Mouse (Mus musculus): ENCODE measurements around the gene Rab3c.

Gene Rab3c

DNA sequence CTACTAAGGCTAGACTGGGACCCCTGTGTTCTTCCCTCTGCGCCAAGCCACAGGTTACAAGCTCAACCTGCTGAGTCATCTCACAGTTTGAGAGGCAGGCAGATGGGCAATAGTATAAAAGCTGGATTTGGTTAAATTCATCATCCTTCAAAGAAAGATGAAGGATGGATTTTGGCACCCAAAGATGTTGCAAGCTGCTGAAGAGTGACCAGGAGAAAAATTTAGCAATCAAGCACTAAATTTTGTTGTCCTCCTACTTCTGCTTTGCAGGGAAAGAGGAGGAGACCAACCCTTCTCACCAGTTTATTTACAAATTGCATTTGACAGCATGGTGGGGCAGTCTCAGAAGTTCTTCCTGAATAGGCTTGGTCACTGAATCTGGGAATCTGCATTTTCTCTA, 90.8 kb downstream of the Rab3c start:
- no peak for DNase-seq (ENCODE audit: low spot score)

DNA sequence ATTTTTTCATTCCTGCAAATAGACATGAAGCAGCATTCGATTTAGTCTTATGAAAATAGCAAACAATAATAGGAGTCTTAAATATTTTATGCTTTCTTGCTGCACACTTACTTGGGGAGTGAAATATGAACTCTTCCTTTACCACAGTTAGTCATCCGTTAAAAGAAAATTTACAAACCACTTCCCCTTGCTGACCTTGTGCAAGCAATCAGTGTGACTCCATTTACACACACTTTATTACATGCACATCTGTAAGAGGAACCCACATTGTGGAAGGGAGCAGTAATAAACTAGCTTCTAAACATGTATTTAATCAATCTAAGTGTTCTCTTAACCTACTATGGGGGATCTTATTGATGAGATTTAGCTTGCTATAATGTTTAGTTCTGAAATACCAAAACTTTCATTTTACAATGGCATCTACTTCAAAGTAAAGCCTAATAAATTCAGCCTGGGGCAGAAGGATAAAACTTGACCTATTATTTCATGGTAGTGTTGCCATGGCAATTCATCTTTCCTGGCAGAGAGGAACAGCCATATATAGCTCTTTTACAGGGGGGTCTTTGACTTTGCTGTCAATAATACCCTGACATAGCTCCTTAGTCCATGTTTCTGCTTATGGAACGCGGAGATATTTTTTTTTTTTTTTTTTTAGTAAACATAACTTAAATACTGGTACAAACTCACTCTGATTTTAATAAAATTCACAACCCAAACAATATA, 95.7 kb downstream of the Rab3c start:
- no peak for DNase-seq (ENCODE audit: low spot score)

DNA sequence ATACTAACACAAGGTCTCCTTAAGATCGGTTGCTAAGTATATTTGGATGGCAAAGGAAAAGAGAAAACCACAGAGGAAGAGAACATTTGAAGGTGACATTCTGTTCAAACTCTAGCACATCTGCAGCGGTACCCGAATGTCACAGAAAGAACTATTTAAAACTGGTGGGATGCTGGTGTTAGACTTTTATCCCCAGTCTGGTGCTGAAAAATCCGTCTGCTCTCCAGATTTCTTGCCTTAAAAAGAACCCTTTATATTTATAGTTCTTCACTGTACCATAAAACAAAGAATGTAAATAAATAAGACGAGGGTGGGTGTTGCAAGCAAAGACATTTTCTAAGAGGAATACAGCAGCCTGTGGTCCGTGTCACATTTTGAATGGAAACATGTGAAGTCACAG, 105.1 kb downstream of the Rab3c start:
- no peak for DNase-seq (ENCODE audit: low spot score)

DNA sequence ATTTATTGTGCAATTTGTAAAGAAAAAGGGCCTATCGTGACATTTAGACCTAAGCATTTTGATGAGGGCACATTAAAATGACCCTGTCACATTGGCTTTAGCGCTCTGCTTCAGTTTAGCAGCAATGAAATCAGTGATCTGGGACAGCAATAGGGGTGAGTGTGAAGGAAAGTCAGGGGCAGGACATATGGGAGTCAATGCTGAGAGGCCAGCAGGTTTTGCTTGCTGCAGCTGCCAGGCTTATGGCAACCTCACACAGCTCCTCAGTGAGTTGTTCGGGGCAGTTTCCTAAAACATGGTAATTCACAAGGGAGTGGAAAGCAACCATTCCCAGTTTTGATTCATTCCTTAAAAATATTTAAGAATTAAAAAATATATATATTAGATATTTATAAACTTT, 111.1 kb downstream of the Rab3c start:
- DNase-seq (ENCODE audit: low spot score): no peak

DNA sequence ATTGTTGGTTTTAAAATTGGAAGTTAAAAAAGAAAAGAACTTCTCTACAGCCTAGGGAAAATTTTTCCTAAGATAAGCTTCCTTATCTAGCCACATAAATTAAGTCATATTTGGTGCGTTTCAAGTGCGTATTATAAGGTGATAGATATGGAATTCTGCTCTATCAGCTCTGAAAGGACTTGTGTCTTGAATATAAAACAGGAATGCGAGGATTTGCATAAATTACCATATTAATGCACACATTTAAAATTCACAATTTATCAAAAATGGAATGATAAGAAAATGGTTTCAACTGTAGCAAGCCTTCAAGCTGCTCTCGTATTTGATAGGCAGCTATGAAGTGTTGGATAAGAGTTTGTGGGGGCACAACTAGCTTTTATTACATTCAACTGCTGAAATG, 111.6 kb downstream of the Rab3c start:
- no peak for DNase-seq (ENCODE audit: low spot score)

DNA sequence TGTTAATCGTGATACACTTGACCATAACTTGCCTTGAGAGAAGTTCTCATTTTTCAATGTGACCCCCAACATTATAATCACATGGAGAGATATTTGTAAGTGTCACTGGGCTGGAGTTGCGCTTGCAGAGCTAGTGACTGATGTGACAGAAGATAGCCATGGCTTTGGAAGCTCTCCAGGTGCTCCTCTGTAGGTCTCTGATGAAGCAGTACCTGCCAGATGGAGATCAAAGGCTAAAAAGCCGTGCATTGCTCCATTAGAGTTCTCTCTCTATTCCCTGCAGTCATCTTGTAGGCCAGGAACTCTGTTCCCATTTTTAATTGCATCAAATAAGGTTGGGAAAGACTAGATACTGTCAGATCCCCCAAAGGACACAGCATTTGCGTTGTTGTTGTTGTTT, 112.2 kb downstream of the Rab3c start:
- no peak for DNase-seq (ENCODE audit: low spot score)

DNA sequence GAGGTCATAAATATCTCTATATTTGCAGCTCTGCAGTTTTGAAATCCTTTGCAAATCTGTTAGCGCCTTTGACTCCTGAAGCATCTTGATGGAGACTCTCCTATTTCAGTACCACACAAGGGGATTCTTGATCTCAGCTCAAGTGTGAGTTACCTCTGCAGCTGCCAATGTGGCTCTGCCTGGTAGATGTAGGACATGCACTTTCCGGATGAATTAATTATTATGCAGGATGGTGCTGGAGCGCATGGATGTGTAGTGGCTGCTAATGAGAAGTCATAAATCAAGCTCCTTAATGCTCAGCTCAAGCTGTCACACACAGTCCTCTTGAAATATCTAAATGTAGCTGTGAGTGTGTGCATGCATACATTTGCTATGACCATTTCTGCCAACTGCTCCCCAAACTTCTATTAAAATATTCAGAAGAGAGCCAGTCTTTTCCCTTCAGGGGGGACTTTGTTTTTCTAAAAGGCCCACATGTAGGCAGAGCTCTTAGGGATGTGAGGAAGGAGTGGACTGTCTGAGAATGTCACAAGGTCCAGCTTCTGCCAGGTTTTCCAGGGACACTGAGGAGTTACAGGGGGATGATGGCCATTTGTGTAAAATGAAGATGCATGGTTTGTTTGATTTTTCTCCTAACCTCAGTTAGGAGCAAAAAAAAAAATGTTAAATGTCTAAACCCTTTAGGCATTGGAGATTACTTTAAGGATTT, 114.0 kb downstream of the Rab3c start:
- DNase-seq (ENCODE audit: low spot score): no peak

DNA sequence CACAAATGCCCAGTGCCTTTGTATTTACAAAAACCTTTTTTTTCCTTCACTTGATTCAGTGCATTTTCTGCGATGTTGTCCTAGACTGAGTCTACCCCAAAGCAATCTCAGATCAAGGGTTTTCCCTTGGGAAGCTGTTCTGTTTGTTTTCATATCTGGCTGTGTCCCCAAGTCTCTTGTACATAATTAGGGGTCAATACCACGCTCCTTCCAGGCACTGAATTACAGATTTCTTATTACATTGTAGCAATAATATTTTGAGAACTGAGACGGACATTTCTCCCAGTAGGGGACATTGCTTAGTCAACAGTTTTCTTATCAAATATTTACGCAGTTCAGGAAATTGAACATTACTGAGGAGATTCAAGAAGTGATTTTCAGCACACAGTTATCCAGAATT, 120.8 kb downstream of the Rab3c start:
- DNase-seq (ENCODE audit: low spot score): no peak

DNA sequence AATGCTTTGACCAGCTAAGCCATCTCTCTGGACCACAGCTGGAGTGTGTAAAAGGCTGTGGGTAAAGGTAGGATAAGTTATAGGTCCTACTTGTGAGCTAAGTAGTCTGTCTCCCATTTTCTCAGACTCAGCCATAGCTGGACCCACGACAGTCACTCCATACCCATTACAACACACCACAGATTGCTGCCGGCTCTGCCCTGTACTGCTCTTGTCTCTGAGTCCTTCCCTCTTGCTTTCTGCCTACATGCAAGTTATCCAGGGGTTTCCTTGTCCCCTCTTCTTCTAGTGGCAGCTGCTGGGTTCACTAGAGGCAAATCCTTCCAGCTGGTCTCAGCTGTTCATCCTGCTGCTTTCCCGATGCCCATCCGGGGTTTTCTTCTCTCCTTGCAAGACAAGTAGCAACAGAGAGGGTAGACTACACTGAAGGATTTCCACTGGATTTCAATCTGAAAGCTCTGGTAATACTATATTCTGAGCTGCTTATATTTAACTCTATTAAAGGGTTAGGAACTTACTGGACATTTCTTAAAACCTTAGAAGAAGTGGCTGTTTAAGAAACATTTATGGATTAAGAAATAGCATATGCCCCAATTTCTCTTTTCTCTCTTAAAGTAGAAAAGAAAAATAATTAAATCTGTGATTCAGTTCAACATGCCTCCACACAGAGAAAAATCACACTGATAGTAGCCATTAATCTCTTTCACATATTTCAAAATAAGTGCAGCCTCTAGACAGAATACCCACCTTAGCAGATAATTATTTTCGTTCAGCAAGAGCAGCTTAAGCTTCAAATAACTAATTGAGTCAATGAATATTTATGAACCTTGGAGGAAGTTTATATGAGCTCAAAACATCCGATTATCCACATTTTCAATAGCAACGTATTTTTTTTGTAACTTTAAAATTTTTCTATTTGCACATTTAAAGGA, 121.9 kb downstream of the Rab3c start:
- DNase-seq (ENCODE audit: low spot score): no peak

DNA sequence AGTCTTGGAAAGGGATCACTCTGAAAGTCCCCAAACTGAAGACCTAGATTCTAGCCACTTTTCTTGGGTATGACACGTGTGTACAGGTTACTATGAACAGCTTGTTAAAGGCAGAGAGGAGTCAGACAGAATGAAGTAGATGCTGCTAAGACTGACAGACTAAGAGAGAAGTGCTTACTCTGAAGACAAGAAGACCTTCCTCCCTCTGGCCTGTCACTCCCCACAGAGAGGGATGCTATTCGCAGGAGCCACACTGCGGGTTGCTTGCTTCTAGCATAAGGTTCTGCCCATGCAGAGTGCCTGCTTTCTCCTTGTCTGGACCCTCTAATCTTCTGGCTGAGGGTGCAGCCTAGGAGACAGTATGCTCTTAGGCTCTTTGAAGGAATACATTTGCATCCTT, 135.3 kb downstream of the Rab3c start:
- DNase-seq (ENCODE audit: low spot score): no peak

DNA sequence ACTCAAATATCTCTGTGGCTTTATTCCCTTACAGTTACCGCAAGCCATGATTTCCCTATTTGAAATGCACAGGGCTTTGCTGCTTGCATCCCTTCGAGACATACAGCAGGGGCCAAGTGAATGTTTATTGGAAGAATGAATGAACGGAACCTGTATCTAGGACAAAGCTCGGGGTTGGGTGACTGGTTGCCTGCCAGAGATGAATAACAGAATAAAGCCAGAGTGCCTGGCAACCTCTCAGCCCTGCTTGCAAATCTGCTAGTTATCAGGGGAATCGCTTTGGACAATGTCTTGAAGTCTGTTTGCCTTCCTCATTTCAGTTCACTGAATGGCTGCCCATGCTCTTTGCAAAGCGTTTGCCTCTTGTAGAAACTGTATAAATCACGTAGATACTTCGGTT, 135.8 kb downstream of the Rab3c start:
- no peak for DNase-seq (ENCODE audit: low spot score)

DNA sequence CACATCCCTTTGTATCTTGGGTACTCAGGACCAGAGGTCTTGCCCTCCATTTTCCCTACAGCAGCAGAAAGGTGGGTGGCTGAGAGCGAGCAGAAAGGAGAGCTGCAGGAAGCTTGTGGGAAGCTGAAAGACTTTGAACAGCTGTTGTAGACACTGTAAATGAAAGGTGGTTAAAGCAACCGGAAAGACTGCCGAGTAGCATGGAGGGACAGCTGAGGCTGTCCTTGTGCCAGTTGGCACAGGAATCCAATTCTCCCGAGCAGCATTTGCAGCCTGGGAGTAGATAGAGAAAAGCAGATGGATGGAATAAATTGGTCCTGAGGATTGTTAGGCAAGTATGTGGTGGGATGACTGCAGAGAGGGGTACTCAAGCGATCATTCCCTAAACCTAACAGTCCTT, 141.5 kb downstream of the Rab3c start:
- no peak for DNase-seq (ENCODE audit: low spot score)

DNA sequence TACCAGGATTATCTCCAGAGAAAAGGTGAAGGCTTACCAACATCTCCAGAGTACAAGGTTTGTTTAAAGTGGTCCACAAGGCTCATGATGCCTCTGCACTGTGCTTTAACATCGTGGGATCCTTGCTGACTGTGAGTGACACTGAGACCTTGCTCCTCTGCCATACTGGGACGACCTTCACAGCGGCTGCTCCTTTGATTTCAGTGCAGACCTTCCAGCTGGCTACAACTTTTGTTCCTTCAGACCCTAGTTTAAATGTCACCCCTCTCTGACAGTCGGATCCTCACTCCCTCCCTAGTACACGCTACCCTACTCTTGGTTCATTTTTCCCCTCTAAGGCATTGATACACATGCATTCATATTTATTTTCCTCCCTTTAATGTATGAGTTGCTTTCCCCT, 142.2 kb downstream of the Rab3c start:
- no peak for DNase-seq (ENCODE audit: low spot score)

DNA sequence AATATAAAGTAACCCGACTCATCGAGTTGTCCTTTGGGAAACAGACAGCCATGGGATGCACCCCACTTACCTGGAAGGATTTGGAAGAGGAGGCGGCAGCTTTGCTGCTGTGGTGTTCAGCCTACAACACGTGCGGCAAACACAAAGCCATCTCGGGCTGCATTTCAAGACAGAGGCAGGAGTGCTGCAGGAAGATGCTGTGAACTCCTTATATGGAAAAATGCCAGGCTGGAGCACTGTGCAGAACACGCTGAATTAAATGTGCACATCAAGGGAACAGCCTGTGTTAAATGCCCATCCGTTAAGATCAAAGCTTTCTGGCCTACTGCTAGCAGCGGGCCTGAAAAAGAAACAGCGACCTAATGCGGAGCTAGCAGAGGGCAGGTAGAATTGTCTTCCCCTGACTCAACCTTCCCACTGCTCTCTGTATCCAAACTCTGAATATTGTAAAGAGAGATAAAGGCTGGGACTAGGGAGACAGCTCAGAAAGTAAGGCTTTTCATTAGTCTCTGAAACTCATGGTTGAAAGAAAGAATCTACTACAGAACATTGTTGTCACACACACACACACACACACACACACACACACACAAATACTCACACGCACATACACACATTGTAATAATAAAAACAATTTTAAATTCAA, 153.1 kb downstream of the Rab3c start:
- DNase-seq (ENCODE audit: low spot score): no peak

DNA sequence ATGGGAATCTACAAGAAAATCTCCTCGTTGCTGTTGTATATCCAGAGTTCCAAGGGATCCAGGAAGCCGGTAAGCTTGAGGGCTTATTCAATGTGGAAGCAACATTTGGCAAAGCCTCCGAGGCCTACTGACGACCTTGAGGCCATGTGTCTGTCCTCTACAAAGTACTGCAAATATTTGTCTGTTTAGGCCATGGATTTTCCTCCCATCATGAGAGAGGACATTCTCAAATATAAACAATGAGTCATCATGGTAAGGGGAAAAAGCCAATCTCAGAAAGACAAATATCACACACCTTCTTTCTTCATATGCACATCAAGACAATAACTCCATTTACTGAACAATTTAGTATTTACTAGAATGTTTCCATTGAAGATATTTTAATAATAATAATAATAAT, 158.0 kb downstream of the Rab3c start:
- no peak for DNase-seq (ENCODE audit: low spot score)

DNA sequence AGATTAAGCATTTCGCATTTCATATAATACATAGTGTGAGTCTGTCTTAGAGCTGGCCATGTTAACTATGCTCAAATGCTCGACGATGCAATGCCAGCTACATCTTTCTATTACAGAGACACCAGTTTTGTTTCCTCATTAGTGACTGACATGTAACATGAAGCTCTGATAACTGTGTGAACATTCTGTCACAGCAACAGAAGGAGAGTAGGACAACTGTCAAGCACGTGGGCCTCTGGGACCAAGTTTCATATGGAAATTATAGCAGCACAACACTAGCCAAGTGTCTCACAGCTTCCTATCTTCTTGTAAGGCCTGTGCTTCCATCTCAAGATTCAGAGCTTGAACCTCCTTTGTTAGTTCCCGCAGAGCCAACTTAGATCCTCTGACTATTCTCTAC, 163.9 kb downstream of the Rab3c start:
- no peak for DNase-seq (ENCODE audit: low spot score)

DNA sequence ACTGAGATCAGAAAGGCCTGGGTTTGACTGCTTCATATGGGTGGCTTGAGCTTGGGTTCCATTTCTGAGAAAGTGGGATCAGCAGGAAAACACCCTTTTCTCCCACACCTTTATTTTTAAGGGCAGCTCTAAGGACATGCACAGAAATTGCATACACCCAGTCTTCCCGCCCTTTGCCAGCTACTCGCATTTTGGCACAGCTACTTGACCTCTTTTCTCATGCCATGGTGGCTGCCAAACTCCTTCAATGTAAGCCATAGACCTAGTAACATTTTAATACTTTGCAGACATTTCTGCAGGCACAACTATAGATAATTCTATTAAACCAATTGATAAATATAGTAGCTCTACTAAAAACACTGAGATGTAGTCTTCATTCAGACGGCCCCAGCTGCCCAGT, 164.5 kb downstream of the Rab3c start:
- DNase-seq (ENCODE audit: low spot score): no peak

DNA sequence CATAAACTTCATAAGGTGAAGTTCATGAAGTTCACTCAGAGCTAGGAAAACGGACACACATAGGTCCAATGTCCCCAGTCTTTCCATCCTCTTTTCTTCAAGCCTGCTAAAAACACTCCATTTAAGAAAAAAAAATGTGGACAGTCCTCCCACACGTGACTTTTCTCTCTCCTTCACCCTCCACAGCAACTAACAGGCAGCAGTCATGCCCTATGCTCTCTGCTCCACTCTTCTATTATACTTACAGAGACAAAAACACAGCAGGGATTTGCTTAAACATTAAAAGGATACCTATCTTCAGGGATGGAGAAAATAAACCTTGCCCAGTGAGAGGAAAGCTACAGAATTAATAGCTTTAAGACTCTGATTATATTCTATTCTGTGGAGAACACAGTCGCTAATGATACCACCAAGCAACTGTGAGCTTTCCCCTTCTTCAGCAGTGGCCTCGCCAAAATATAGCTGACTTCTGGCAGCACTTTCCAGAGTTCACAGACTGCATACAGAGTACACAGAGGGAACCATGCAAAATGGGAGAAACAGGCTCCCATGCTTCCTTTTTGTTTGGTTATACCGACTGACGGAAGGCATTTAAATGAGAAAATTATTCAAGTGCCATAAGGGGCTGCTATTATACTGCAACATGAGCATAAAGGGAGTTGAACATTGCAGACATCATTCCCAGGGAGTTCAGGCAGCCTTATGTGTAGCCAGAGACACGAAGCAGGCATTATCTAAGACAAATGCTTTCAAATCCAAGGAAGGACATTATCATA, 165.7 kb downstream of the Rab3c start:
- no peak for DNase-seq (ENCODE audit: low spot score)

DNA sequence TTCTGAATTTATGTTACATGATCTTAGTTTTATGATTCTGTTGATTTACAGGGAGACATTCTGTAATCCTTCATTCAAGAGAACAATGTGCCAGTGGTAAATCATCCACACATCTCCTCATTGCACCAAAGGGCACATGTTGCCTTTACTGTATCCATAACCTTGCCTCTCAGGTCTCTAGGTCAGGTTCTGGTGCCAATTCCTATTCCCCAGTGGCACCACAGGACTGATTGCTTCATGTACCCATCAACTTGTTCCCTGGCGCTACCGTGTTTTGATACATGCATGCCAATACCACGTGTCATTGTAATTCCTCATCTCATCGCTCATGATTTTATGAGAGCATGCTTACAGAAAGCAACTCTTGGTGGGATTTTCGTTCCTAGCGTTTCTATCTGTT, 167.1 kb downstream of the Rab3c start:
- DNase-seq (ENCODE audit: low spot score): no peak

DNA sequence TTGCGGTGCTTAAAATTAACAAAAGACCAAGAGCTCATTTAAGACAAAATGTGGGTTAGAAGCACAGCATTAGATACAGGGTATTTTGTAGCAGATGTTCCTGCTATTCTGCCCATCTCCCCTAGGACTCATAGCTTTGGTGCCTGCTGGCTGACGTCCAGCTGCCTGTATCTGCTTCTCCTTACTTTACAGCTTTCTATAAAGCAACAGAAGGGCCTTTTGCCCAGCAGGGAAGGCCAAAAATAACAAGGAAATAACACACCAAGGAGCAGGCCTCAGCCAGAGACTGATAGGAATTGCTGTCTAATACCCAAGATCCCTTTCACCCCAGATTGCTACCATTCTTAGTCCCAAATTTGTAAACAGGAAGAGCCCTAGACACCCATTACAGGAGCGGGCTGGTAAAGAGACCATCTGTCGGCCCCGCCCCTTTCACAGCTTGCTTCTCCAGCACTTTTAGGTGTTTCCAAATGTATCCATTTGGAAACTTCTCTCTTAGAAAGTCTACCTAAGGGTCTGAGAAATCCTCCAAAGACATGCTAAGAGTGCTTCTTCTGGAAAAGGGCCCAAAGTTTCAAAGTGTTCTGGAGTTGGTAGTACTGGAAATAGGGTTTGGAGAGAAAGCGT, 183.3 kb downstream of the Rab3c start:
- peak; percentile 29 for DNase-seq (ENCODE audit: low spot score)

DNA sequence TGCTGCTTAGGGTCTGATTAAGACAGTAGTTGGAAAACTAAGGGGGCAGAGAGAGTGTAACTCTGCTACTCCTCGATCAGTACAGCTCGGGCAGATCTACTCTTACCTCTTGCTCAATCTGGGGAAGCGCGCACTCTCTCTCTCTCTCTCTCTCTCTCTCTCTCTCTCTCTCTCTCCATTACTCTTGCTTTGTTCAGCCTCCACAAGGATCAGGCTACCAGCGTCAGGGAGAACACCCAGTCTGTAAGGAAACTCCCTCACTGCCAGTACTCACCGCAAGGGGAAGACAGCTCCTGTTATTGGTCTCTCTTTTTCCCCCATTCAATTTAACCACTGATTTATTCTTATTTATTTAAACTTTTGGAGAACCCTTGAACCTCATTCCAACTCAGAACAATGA, 185.8 kb downstream of the Rab3c start:
- no peak for DNase-seq (ENCODE audit: low spot score)

Data from testis, postnatal 14 days (tissue).